Mouse (Mus musculus) forebrain, embryonic 11.5 days (tissue): ENCODE results near the gene Atg7. TPM values are rescaled to one million over a fixed set of nuclear protein-coding genes. Genes with fewer than 3 reads are reported as not detected.

Source experiments
- ATAC-seq: fragments of 200-750 bp; cut with Nextera tagmentation; replicated peaks from 2 replicates; pipeline ENCODE4 v1.8.0; 2017; ENCODE audit warnings: moderate TSS enrichment; ENCODE audit not compliant: low FRiP score
- DNase-seq: peaks from one replicate; pipeline ENCODE4 v3.0.0-alpha.2; 2017; ENCODE audit warnings: low spot score
- H3K27ac ChIP-seq: fragments of 300-500 bp; sonication (generic); 2 replicates; pipeline ENCODE4 v1.5.1; 2014; ENCODE audit warnings: low read depth, low read length
- H3K27me3 ChIP-seq: fragments of 300-500 bp; sonication (generic); 2 replicates; pipeline ENCODE4 v1.6.1; 2014; ENCODE audit warnings: mild to moderate bottlenecking, low read length, mixed read lengths; ENCODE audit not compliant: control insufficient read depth, insufficient read depth
- H3K36me3 ChIP-seq: fragments of 300-500 bp; sonication (generic); 2 replicates; pipeline ENCODE4 v1.6.1; 2014; ENCODE audit warnings: mild to moderate bottlenecking, low read length, moderate library complexity, mixed read lengths; ENCODE audit not compliant: control insufficient read depth, insufficient read depth
- H3K4me1 ChIP-seq: fragments of 300-500 bp; sonication (generic); replicated peaks from 2 replicates; pipeline ENCODE4 v1.6.1; 2014; ENCODE audit warnings: low read length, mixed read lengths; ENCODE audit not compliant: control insufficient read depth, insufficient read depth
- H3K4me2 ChIP-seq: fragments of 300-500 bp; sonication (generic); 2 replicates; pipeline ENCODE4 v1.6.1; 2014; ENCODE audit warnings: low read depth, mild to moderate bottlenecking, low read length, moderate library complexity, mixed read lengths; ENCODE audit not compliant: severe bottlenecking
- H3K4me3 ChIP-seq: fragments of 300-500 bp; sonication (generic); 2 replicates; pipeline ENCODE4 v1.5.1; 2014; ENCODE audit warnings: low read depth, low read length
- H3K9ac ChIP-seq: fragments of 300-500 bp; sonication (generic); 2 replicates; pipeline ENCODE4 v1.6.1; 2014; ENCODE audit warnings: low read length
- H3K9me3 ChIP-seq: fragments of 300-500 bp; sonication (generic); 2 replicates; pipeline ENCODE4 v1.6.1; 2016; ENCODE audit warnings: low read length, mixed read lengths; ENCODE audit not compliant: control insufficient read depth
- WGBS: fragments of 180-500 bp; shearing (Covaris S2); extraction: QIAGEN DNeasy Blood & Tissue Kit; methylation state at CpG from one replicate; pipeline ENCODE4 v1.1.7; 2014; 5-methylcytosine and 5-hydroxymethylcytosine counted together
- polyA plus RNA-seq: library from polyadenylated mRNA; unstranded; fragments of >200 nt; fragmentation: Nextera tagmentation; extraction: Ambion mirVana; gene quantifications from 2 replicates; pipeline ENCODE4 v1.2.1, GENCODE M21; 2014

The Atg7 gene
- polyA plus RNA-seq, 1 experiment from 2014 or later, result 20.3 TPM

DNA sequence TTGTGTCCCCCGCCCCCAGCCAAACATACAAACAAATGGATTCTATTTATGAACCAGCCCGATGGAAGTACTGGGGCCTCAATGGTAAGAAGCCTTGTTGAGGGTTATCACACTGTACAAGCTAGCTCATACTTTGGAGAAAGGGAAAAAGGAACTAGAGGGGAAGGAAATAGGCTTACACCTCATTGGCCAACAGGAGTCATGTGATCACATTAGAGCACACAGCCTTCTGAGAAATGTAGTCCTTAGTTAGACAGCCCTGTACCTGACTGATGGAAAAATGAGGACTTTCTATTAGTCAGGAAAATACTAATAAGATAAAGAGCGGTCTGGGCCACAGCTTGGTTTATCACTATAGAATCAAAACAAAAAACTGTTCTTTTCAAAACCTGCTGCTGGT lies 188.9 kb downstream of the Atg7 start:
- H3K4me2 ChIP-seq, result no peak overlapping the region
- H3K27me3 ChIP-seq, result no peaks in the 10 kb centered on the region
- H3K27ac ChIP-seq, result no peak overlapping the region
- no peak overlapping the region for H3K9ac ChIP-seq
- no peaks in the 10 kb centered on the region for H3K36me3 ChIP-seq
- no peaks in the 10 kb centered on the region for H3K4me1 ChIP-seq
- WGBS, result 92% methylated on average over 3 of the region's 3 CpGs
- ATAC-seq (no peak), DNase-seq (no peak)
- H3K9me3 ChIP-seq, result no peaks in the 10 kb centered on the region
- no peak overlapping the region for H3K4me3 ChIP-seq

DNA sequence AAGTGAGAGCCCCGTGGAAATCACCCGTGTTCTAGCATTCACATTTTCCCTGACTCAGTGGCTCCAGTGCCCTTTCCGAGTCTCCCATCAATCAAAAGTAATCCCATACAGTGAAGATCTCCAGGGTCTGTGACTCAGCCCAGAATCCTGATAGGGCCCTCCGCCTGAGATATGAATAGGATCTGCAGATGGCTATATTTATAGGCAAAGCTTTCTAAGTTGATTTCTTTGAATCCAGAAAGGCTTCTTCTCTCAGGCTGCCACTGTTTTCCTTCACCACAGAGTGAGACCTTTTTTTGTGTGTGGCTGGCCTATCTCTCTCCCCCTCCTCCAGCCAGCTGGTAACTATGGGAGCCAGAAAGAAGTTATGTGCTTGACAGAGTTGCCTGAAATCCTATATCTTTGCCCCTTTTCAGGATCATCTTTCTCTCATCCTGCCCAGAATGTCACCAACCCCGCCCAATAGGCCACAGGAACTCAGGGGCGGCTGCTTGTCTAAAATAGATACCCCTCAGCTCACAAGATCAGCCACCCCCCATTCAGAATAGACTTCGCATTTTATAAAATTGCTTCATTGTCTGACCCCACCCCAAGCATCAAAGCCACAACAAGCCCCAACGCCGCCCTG lies 190.3 kb downstream of the Atg7 start:
- Histone ChIP-seq H3K4me1 (no peaks in the 10 kb centered on the region), H3K27ac (no peak overlapping the region), H3K4me2 (no peak overlapping the region), H3K4me3 (no peak overlapping the region), H3K9me3 (no peaks in the 10 kb centered on the region), H3K9ac (no peak overlapping the region), H3K27me3 (no peaks in the 10 kb centered on the region), H3K36me3 (no peaks in the 10 kb centered on the region)
- ATAC-seq (no peak), DNase-seq (no peak)
- 87% methylated on average over 9 of the region's 9 CpGs for WGBS

GRCm38 (mm10) chr6:114833791-114834346 lies 191.0 kb downstream of the Atg7 start:
- Histone ChIP-seq H3K4me3 (no peak overlapping the region), H3K27ac (no peak overlapping the region), H3K9ac (no peak overlapping the region), H3K4me2 (no peak overlapping the region), H3K9me3 (no peaks in the 10 kb centered on the region), H3K27me3 (no peaks in the 10 kb centered on the region), H3K36me3 (no peaks in the 10 kb centered on the region), H3K4me1 (no peaks in the 10 kb centered on the region)
- DNase-seq (no peak), ATAC-seq (no peak)
- 74% methylated on average over 4 of the region's 4 CpGs for WGBS

- H3K9ac ChIP-seq, result no peak overlapping the region
- ATAC-seq (no peak), DNase-seq (no peak)
- H3K4me3 ChIP-seq, result no peak overlapping the region
- no peaks in the 10 kb centered on the region for H3K36me3 ChIP-seq
- no peaks in the 10 kb centered on the region for H3K9me3 ChIP-seq
- H3K4me2 ChIP-seq, result no peak overlapping the region
- WGBS, result 81% methylated on average over 7 of the region's 7 CpGs
- H3K27me3 ChIP-seq, result no peaks in the 10 kb centered on the region
- H3K4me1 ChIP-seq, result no peaks in the 10 kb centered on the region
- no peak overlapping the region for H3K27ac ChIP-seq
These were observed 192.4 kb downstream of the Atg7 start for GRCm38 (mm10) chr6:114835344-114835743.

DNA sequence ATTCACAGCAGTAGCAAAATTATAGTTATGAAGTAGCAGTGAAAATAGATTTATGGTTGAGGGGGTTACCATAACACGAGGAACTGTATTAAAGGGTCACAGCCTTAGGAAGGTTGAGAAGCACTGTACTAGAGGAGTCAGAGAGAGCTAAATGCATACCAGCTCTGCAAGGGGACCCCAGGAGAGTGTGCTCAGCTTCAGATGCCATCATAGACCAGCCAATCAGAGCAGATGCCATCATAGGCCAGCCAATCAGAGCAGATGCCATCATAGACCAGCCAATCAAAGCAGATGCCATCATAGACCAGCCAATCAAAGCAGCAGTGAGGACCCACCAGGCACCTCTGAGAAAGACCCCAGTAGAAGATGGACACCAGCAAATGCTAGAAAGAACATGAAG lies 192.9 kb downstream of the Atg7 start:
- no peak overlapping the region for H3K27ac ChIP-seq
- no peaks in the 10 kb centered on the region for H3K27me3 ChIP-seq
- no peak overlapping the region for H3K9ac ChIP-seq
- WGBS, result 90% methylated on average over 1 of the region's 1 CpGs
- H3K9me3 ChIP-seq, result no peaks in the 10 kb centered on the region
- H3K4me1 ChIP-seq, result no peaks in the 10 kb centered on the region
- ATAC-seq (no peak), DNase-seq (no peak)
- H3K36me3 ChIP-seq, result no peaks in the 10 kb centered on the region
- no peak overlapping the region for H3K4me2 ChIP-seq
- no peak overlapping the region for H3K4me3 ChIP-seq

DNA sequence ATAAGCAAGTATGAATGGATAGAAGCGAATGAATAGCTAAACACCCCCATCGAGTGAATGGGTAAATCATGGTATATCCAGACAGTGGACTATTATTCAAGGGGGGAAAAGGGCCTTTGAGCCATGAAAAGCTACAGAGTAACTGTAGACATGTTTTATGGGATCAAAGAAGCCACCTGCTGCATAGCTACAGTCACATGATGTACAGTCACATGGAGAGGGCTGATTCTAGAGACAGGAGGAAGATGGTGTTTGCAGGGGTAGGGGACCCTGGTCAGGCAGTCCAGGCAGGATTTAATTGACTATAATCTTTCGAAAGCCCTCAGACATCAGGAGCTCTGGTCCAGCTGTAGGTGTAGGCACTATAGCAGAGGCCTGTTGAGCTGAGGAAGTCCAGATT lies 193.5 kb downstream of the Atg7 start:
- Histone ChIP-seq H3K36me3 (no peaks in the 10 kb centered on the region), H3K9me3 (no peaks in the 10 kb centered on the region), H3K4me1 (0 out of 2 replicates have a peak, but pooled peaks cover 2% of the 10 kb centered on the region), H3K27me3 (no peaks in the 10 kb centered on the region), H3K4me2 (no peak overlapping the region), H3K4me3 (no peak overlapping the region), H3K27ac (no peak overlapping the region), H3K9ac (no peak overlapping the region)
- DNase-seq (no peak), ATAC-seq (no peak)
- 73% methylated on average over 3 of the region's 3 CpGs for WGBS

GRCm38 (mm10) chr6:114838872-114839271 lies 196.0 kb downstream of the Atg7 start:
- Histone ChIP-seq H3K27ac (no peak overlapping the region), H3K4me1 (peaks cover 5% of the 10 kb centered on the region; the same call in 1 of the 2 replicates)
- ATAC-seq, result no peak

GRCm38 (mm10) chr6:114840012-114840411 lies 197.1 kb downstream of the Atg7 start:
- Histone ChIP-seq H3K9me3 (no peaks in the 10 kb centered on the region), H3K4me1 (peaks cover 5% of the 10 kb centered on the region; the same call in 1 of the 2 replicates), H3K4me3 (no peak overlapping the region), H3K4me2 (no peak overlapping the region), H3K27me3 (no peaks in the 10 kb centered on the region), H3K27ac (no peak overlapping the region), H3K9ac (no peak overlapping the region), H3K36me3 (no peaks in the 10 kb centered on the region)
- DNase-seq (no peak), ATAC-seq (no peak)
- 94% methylated on average over 7 of the region's 7 CpGs for WGBS

More at GRCm38 (mm10) chr6:114838872-114839271, 196.0 kb downstream of the Atg7 start:
- WGBS, result 80% methylated on average over 4 of the region's 4 CpGs
- H3K4me2 ChIP-seq, result no peak overlapping the region
- H3K4me3 ChIP-seq, result no peak overlapping the region
- no peaks in the 10 kb centered on the region for H3K27me3 ChIP-seq
- H3K36me3 ChIP-seq, result no peaks in the 10 kb centered on the region
- H3K9me3 ChIP-seq, result no peaks in the 10 kb centered on the region
- no peak for DNase-seq
- no peak overlapping the region for H3K9ac ChIP-seq

DNA sequence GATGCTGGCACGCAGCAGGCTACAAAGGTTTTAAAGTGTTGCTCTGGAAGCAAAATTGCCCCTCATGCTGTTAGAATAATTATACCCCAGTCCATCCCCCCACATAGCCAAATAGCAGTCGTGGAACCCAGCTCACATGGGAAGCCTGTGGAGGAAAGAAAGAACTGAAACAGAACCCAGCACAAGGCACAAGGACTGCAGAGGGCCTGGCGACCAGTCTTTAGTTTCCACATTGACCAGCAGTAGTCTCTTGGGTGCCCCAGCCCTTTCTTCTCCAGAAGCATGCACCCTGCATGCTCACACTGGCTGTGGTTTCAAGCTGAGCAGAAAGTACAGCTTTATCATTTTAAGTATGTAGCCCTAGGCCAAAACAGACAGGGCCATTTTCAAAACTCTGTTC lies 199.2 kb downstream of the Atg7 start:
- ATAC-seq (no peak), DNase-seq (no peak)
- no peak overlapping the region for H3K4me3 ChIP-seq
- no peaks in the 10 kb centered on the region for H3K9me3 ChIP-seq
- H3K36me3 ChIP-seq, result no peaks in the 10 kb centered on the region
- no peaks in the 10 kb centered on the region for H3K27me3 ChIP-seq
- H3K9ac ChIP-seq, result no peak overlapping the region
- H3K4me2 ChIP-seq, result no peak overlapping the region
- H3K4me1 ChIP-seq, result peaks cover 8% of the 10 kb centered on the region; the same call in 1 of the 2 replicates
- 72% methylated on average over 3 of the region's 3 CpGs for WGBS
- no peak overlapping the region for H3K27ac ChIP-seq
